Comparison of ENCODE assay signal across 8 mouse cellular contexts in genomic region chr19:23006517-23007273, GRCm38 (mm10).
A peak's percentile ranks its signal among the peaks of the same experiment; 100 is the strongest.
DNase-seq lines count a peak whose midpoint lies in the region; ATAC-seq and TF ChIP-seq lines count a peak whose summit lies in the region.
"Had no signal": no experiment of that assay in that cellular context is flagged by ENCODE, and none has a peak within 500 bp of the region (broad histone marks: within the 10 kb centered on the region; RNA-seq: fewer than 3 reads in every experiment).

No protein-coding gene starts in this region.

- H3K9ac ChIP-seq in neural tube, embryonic 14.5 days (replicated peaks; ENCODE audit: low read depth, low read length): no peak overlapping the region
- H3K9ac ChIP-seq in neural tube, embryonic 15.5 days (replicated peaks): no peak overlapping the region
- no peak overlapping the region for H3K9ac ChIP-seq in stomach, postnatal 0 days (ENCODE audit: low read length)
- H3K9ac ChIP-seq: limb, embryonic 13.5 days had no signal

- peak; percentile 70 for DNase-seq in NIH3T3 (ENCODE audit: low read depth)
- peak; percentile 58 for DNase-seq in brain, embryonic 14.5 days (ENCODE audit: low read depth)
- DNase-seq in gastrocnemius, adult 2 months: peak; percentile 77
- DNase-seq in kidney, postnatal 4 days: peak; percentile 68 to 72
- DNase-seq in stomach, postnatal 0 days (ENCODE audit: low spot score): peak; percentile 24

- ATAC-seq in neural tube, embryonic 14.5 days (ENCODE audit: low read depth): peak; percentile 65; the same call in 1 of the 2 replicates
- no peak for ATAC-seq in neural tube, embryonic 15.5 days (ENCODE audit: low FRiP score)
- no peak for ATAC-seq in stomach, postnatal 0 days (ENCODE audit: low FRiP score, low TSS enrichment)

- TF ChIP-seq CTCF in brain, embryonic 14.5 days (IDR thresholded peaks at IDR 0.05; ENCODE audit: borderline replicate concordance, extremely low read depth, insufficient read depth, insufficient read length): peak; percentile 65; the same call in 1 of the 2 replicates
- TF ChIP-seq CTCF in gastrocnemius, adult 2 months (IDR thresholded peaks at IDR 0.05): peak; percentile 78
- TF ChIP-seq CTCF in stomach, postnatal 0 days (IDR thresholded peaks at IDR 0.05; ENCODE audit: low read depth): peak; percentile 78

- H3K36me3 ChIP-seq in neural tube, embryonic 14.5 days (ENCODE audit: control insufficient read depth, insufficient read depth, low read length): no peaks in the 10 kb centered on the region
- no peaks in the 10 kb centered on the region for H3K36me3 ChIP-seq in neural tube, embryonic 15.5 days
- H3K36me3 ChIP-seq in stomach, postnatal 0 days (ENCODE audit: control insufficient read depth, insufficient read depth, low read length): no peaks in the 10 kb centered on the region
- H3K36me3 ChIP-seq: limb, embryonic 13.5 days had no signal

- 62% methylated on average over 11 of the region's 11 CpGs for WGBS in neural tube, embryonic 14.5 days
- WGBS in neural tube, embryonic 15.5 days: 51% methylated on average over 11 of the region's 11 CpGs
- WGBS in stomach, postnatal 0 days: 61% methylated on average over 11 of the region's 11 CpGs

- no peak for TF ChIP-seq EP300 in stomach, postnatal 0 days (optimal IDR thresholded peaks at IDR 0.05)

- H3K9me3 ChIP-seq in neural tube, embryonic 14.5 days (ENCODE audit: control insufficient read depth, low read length): no peaks in the 10 kb centered on the region
- H3K9me3 ChIP-seq in neural tube, embryonic 15.5 days (replicated peaks): no peaks in the 10 kb centered on the region
- no peaks in the 10 kb centered on the region for H3K9me3 ChIP-seq in stomach, postnatal 0 days (ENCODE audit: control insufficient read depth, low read length)
- H3K9me3 ChIP-seq: limb, embryonic 13.5 days had no signal

- H3K27ac ChIP-seq in neural tube, embryonic 14.5 days (ENCODE audit: low read depth, low read length): no peak overlapping the region
- no peak overlapping the region for H3K27ac ChIP-seq in neural tube, embryonic 15.5 days (replicated peaks)
- peak overlapping the region; percentile 46; the same call in 1 of the 2 replicates for H3K27ac ChIP-seq in gastrocnemius, adult 2 months
- H3K27ac ChIP-seq in stomach, postnatal 0 days (replicated peaks): no peak overlapping the region
- H3K27ac ChIP-seq: limb, embryonic 13.5 days had no signal

- H3K4me1 ChIP-seq in neural tube, embryonic 14.5 days (ENCODE audit: control insufficient read depth, insufficient read depth, low read length): no peaks in the 10 kb centered on the region
- H3K4me1 ChIP-seq in neural tube, embryonic 15.5 days: no peaks in the 10 kb centered on the region
- H3K4me1 ChIP-seq in stomach, postnatal 0 days (replicated peaks; ENCODE audit: control insufficient read depth, insufficient read depth): no peaks in the 10 kb centered on the region
- H3K4me1 ChIP-seq: limb, embryonic 13.5 days had no signal

- no peak overlapping the region for H3K4me3 ChIP-seq in neural tube, embryonic 14.5 days (ENCODE audit: low read depth, low read length)
- no peak overlapping the region for H3K4me3 ChIP-seq in neural tube, embryonic 15.5 days (replicated peaks)
- H3K4me3 ChIP-seq in gastrocnemius, adult 2 months: no peak overlapping the region
- H3K4me3 ChIP-seq in stomach, postnatal 0 days (ENCODE audit: low read depth, low read length): no peak overlapping the region
- H3K4me3 ChIP-seq: limb, embryonic 13.5 days had no signal

- H3K4me2 ChIP-seq in neural tube, embryonic 14.5 days (ENCODE audit: low read depth, low read length): no peak overlapping the region
- H3K4me2 ChIP-seq in neural tube, embryonic 15.5 days: no peak overlapping the region
- no peak overlapping the region for H3K4me2 ChIP-seq in stomach, postnatal 0 days (replicated peaks; ENCODE audit: low read depth)
- H3K4me2 ChIP-seq: limb, embryonic 13.5 days had no signal

- no peaks in the 10 kb centered on the region for H3K27me3 ChIP-seq in neural tube, embryonic 14.5 days (ENCODE audit: control insufficient read depth, insufficient read depth, low read length)
- no peaks in the 10 kb centered on the region for H3K27me3 ChIP-seq in neural tube, embryonic 15.5 days (replicated peaks)
- H3K27me3 ChIP-seq in stomach, postnatal 0 days (ENCODE audit: control insufficient read depth, insufficient read depth, low read length): no peaks in the 10 kb centered on the region
- H3K27me3 ChIP-seq: limb, embryonic 13.5 days had no signal

- TF ChIP-seq POLR2A in brain, embryonic 14.5 days (IDR thresholded peaks at IDR 0.05; ENCODE audit: borderline replicate concordance, extremely low read depth, insufficient read depth, insufficient read length, poor library complexity, severe bottlenecking): no peak

- intact Hi-C loops in gastrocnemius, adult 2 months (cut with DNase I): loop anchor here (5.0 to 10.0 kb wide), 3 partner anchors 46 to 218 kb away; no protein-coding TSS in a partner anchor

Comparison
In these comparisons a context has a peak if more than half of its experiments do, and no peak if none do; other contexts are left out.
1. DNase-seq: peak in every context shown above with its lines; median percentile 77 in gastrocnemius, adult 2 months; 70 in NIH3T3; 70 in kidney, postnatal 4 days; 58 in brain, embryonic 14.5 days; 24 in stomach, postnatal 0 days.